Mouse (Mus musculus): Measurements from ENCODE around the gene Tbp. TPM values are rescaled to one million over a fixed set of nuclear protein-coding genes. Genes with fewer than 3 reads are reported as not detected.

Tbp gene
- polyA plus RNA-seq, 1 experiment from 2014 or later: 52.5 TPM

Other genes with a start within 250 kb of the Tbp start
- gene Dll1, start 123.0 kb upstream of the Tbp start, polyA plus RNA-seq (2015; fragmentation: Nextera tagmentation; extraction: Ambion mirVana): 10.3 and 11.4 TPM in 2 replicates
- gene Fam120b, start 103.7 kb upstream of the Tbp start, polyA plus RNA-seq (2015; fragmentation: Nextera tagmentation; extraction: Ambion mirVana): 29.1 and 30.9 TPM in 2 replicates
- 235 and 236 TPM in 2 replicates for gene Psmb1, start 137 bp upstream of the Tbp start, polyA plus RNA-seq (2015; fragmentation: Nextera tagmentation; extraction: Ambion mirVana)
- 43.1 and 44.9 TPM in 2 replicates for gene Pdcd2, start 27.4 kb downstream of the Tbp start, polyA plus RNA-seq (2015; fragmentation: Nextera tagmentation; extraction: Ambion mirVana)
- gene Prdm9, start 64.5 kb downstream of the Tbp start, polyA plus RNA-seq (2015; fragmentation: Nextera tagmentation; extraction: Ambion mirVana): 1.8 TPM in 2 replicates
- gene Chd1, start 205.1 kb downstream of the Tbp start, polyA plus RNA-seq (2015; fragmentation: Nextera tagmentation; extraction: Ambion mirVana): 27.2 and 29.1 TPM in 2 replicates

All from embryonic facial prominence, embryonic 15.5 days (tissue).